Mouse (Mus musculus) small intestine, adult 2 months (tissue): Measurements from ENCODE around the gene Lrrfip1. TPM values are rescaled to one million over a fixed set of nuclear protein-coding genes. Genes with fewer than 3 reads are reported as not detected.

Experiments
- H3K27ac ChIP-seq: fragments of 200-500 bp; 2 replicates; pipeline ENCODE4 v1.5.1; 2012; ENCODE audit warnings: low read depth, low read length, control low read depth, inconsistent platforms; ENCODE audit not compliant: insufficient read depth
- H3K27me3 ChIP-seq: fragments of 200-500 bp; 2 replicates; pipeline ENCODE4 v1.6.1; 2012; ENCODE audit warnings: mild to moderate bottlenecking, moderate library complexity, low read length, inconsistent platforms; ENCODE audit not compliant: control insufficient read depth, insufficient read depth
- H3K36me3 ChIP-seq: fragments of 200-500 bp; 2 replicates; pipeline ENCODE4 v1.6.1; 2012; ENCODE audit warnings: mild to moderate bottlenecking, low read length, control low read depth, inconsistent platforms; ENCODE audit not compliant: control insufficient read depth, insufficient read depth
- H3K4me1 ChIP-seq: fragments of 200-500 bp; 2 replicates; pipeline ENCODE4 v1.6.1; 2012; ENCODE audit warnings: low read length, inconsistent platforms, mixed read lengths; ENCODE audit not compliant: control insufficient read depth, insufficient read depth, insufficient read length
- H3K4me3 ChIP-seq: fragments of 200-500 bp; 2 replicates; pipeline ENCODE4 v1.5.1; 2012; ENCODE audit warnings: low read depth, mild to moderate bottlenecking, control low read depth, inconsistent platforms, low read length, moderate library complexity
- CTCF ChIP-seq: fragments of 200-500 bp; IDR thresholded peaks from 2 replicates; pipeline ENCODE4 v1.5.1; 2012; ENCODE audit warnings: low read depth, mild to moderate bottlenecking, control low read depth, inconsistent platforms, low read length, moderate library complexity, mixed read lengths; ENCODE audit not compliant: insufficient replicate concordance, insufficient read length; ENCODE audit errors: extremely low read depth
- POLR2A ChIP-seq: fragments of 200-500 bp; IDR thresholded peaks from 2 replicates; pipeline ENCODE4 v1.6.1; 2012; ENCODE audit warnings: low read depth, mild to moderate bottlenecking, control low read depth, inconsistent platforms, low read length, moderate library complexity
- WGBS: fragments of 180-500 bp; shearing (Covaris S2); methylation state at CpG from one replicate; pipeline ENCODE4 v1.1.7; 2018; 5-methylcytosine and 5-hydroxymethylcytosine counted together
- polyA plus RNA-seq: library from polyadenylated mRNA; depleted of rRNA; stranded (reverse); fragments of >200 nt; gene quantifications from 2 replicates; pipeline ENCODE4 v1.2.3, GENCODE M21; 2012; rRNA removed

The Lrrfip1 gene
- polyA plus RNA-seq: 6.3 and 9.5 TPM in 2 replicates

DNA sequence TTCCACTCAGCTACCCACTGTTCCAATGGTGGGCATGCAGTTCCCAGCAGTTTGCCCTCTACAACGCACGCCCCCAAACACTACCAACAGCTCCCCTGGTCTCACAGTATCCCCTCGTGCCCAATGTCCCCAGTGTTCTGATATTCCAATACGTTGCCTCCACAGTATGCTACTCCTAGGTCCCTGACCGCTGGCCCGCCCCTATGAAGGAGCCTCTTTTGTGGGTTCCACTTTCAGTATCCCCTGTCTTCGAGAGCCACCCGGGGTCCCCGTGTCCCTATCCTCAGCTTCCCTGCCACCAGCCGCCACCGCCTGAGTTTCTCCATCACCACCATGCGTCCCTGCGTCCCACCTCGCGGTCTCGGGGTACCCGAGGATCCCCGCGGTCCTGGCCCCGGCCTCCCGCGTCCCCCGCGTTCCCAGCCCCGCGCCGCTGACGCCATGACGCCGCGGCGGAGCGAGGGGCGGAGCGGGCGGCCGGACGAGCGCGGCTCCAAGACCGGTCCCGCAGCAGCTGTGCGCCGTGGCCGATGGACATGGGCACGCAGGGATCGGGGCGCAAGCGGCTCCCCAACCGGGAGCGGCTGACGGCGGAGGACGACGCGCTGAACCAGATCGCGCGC, at the start of gene Lrrfip1:
Gene Lrrfip1 (plus strand): TSS at position 470 of the 623 bp plus-strand sequence.
- TF ChIP-seq CTCF (no peak), POLR2A (no peak)
- Histone ChIP-seq H3K4me3 (peak within 1 kb of the TSS; percentile 92), H3K27me3 (peaks cover 9% of the 10 kb centered on the region), H3K4me1 (peaks cover 8% of the 10 kb centered on the region; the same call in 1 of the 2 replicates), H3K36me3 (no peaks in the 10 kb centered on the region), H3K27ac (no peak within 1 kb of the TSS)
- 3% methylated on average over 59 of the region's 59 CpGs for WGBS

DNA sequence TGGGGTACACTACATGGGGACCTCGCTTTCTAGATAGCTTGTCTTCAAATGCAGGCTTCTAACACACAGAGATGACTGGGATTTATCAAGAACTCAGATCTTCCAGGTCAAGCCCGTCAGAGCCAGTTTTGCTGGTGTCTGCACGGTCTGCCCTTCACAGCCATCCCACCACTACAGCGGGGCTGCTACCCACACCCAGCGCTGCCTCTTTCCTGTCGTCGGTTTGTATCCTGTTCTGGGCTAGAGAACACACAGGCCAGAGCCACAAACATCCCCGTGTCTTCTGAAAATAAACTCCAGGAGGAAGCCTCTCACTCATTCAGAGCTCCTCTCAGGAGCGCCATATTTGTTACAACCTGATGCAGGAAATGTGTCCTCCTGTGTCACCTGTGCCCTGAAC, 49.2 kb upstream of the Lrrfip1 start:
- H3K27ac ChIP-seq: no peak overlapping the region
- no peak for TF ChIP-seq POLR2A
- no peak for TF ChIP-seq CTCF
- WGBS: 58% methylated on average over 9 of the region's 9 CpGs
- H3K4me1 ChIP-seq: no peaks in the 10 kb centered on the region
- H3K36me3 ChIP-seq: peaks cover 2% of the 10 kb centered on the region; the same call in 1 of the 2 replicates
- H3K4me3 ChIP-seq: no peak overlapping the region
- H3K27me3 ChIP-seq: no peaks in the 10 kb centered on the region

DNA sequence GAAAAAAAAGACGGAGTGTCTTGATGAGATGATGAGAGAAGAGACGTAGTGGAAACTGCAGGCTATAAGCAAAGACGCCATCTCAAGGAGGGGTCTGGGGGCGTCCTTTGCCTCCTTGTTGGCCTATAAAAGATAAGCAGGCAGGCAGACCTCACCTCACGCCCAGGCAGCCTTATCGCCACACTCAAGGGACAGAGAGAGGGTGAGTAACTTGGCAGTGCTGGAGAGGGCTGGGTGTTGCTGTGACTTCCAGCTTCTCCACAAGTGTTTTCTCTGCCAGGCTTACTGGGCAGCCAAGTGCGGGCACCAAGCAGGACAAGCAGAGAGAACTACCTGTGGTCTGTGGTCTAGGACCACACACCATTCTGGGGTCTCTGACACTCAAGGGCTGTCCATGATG, 46.9 kb upstream of the Lrrfip1 start:
- Histone ChIP-seq H3K4me1 (no peaks in the 10 kb centered on the region), H3K27me3 (no peaks in the 10 kb centered on the region), H3K36me3 (peaks cover 2% of the 10 kb centered on the region; the same call in 1 of the 2 replicates), H3K27ac (no peak overlapping the region), H3K4me3 (no peak overlapping the region)
- WGBS: 62% methylated on average over 7 of the region's 7 CpGs
- TF ChIP-seq POLR2A: no peak
- no peak for TF ChIP-seq CTCF

DNA sequence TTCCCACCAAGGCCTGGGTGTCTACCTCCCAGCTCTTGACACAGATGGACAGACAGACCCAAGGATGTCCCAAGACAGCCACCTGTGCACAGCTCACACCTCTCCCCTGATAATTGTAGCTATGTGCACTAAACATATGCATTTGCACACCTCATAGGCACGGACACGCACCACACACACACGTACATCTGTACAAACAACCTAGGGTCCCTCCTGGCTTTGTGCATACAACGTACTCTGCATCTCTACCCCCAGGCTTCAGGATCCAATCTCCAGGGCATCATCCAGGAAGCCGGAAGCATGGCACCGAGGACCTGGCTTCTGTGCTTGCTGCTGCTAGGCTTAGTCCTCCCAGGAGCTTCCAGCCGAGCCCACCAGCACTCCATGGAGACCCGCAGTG, 45.7 kb upstream of the Lrrfip1 start, which contains the start of gene Prlh:
Gene Prlh (plus strand): TSS at position 301 of the 400 bp plus-strand sequence.
- Histone ChIP-seq H3K4me1 (no peaks in the 10 kb centered on the region), H3K27me3 (no peaks in the 10 kb centered on the region), H3K36me3 (peaks cover 8% of the 10 kb centered on the region), H3K27ac (no peak within 1 kb of the TSS), H3K4me3 (no peak within 1 kb of the TSS)
- TF ChIP-seq POLR2A (no peak), CTCF (no peak)
- WGBS: 85% methylated on average over 8 of the region's 8 CpGs

DNA sequence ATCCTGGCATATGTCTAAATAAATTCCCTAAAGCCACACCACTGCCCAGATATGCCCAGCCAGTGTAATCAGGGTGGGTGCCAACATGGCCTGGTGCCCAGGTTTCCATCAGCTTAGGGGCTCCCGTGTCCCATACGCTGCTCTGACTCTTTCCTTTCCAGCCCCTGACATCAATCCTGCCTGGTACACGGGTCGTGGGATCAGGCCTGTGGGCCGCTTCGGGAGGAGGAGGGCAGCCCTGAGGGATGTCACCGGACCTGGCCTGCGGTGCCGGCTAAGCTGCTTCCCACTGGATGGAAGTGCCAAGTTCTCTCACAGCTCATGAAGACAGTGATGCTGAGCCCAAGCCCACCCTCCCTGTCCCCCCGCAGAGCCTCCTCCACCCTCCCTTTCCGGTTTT, 44.8 kb upstream of the Lrrfip1 start:
- no peak overlapping the region for H3K4me3 ChIP-seq
- no peaks in the 10 kb centered on the region for H3K4me1 ChIP-seq
- H3K36me3 ChIP-seq: peaks cover 11% of the 10 kb centered on the region
- no peak for TF ChIP-seq CTCF
- TF ChIP-seq POLR2A: no peak
- no peaks in the 10 kb centered on the region for H3K27me3 ChIP-seq
- WGBS: 67% methylated on average over 11 of the region's 11 CpGs
- no peak overlapping the region for H3K27ac ChIP-seq

DNA sequence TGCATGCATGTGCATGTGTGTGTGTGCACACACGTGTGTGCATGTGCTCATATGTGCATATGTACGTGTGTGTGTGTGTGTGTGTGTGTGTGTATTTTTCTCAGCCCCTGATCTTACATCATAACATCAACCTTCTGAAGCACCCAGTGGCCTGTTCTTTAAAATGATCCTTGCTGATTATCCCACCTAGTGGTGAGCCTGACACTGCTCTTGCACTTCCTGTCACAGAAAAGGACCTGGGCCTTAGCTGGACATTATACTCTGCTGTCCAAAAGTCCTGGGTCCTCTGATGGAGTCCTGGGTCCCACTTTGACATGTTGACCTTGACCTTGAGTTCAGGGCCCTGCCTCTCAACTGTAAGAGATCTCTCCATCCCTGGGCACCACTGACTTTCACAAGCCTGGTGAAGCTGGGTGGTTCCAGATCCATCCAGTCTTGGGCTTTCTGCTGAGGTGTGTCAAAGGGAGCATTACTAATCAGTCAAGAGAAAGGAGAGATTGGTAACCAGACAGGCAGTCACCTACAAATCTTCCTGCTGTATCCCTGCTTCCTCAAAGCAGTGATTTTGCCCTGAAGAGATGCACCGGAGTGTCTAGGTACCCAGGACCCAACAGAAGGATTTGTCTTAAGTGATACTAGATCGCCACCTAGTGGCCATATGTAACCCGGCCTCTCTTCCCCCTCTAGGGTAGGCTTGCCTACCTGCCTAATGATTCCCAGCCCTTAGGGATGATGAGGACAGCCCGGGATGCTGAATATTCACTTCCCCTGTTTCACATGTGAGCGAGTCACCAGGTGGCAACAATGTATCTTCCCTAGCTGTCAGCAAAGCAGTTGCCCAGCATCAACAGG, 42.1 kb upstream of the Lrrfip1 start:
- no peak overlapping the region for H3K27ac ChIP-seq
- WGBS: 33% methylated on average over 7 of the region's 7 CpGs
- no peaks in the 10 kb centered on the region for H3K4me1 ChIP-seq
- H3K4me3 ChIP-seq: no peak overlapping the region
- H3K27me3 ChIP-seq: no peaks in the 10 kb centered on the region
- no peak for TF ChIP-seq POLR2A
- peak; percentile 56; the same call in 1 of the 2 replicates for TF ChIP-seq CTCF
- H3K36me3 ChIP-seq: peaks cover 25% of the 10 kb centered on the region

DNA sequence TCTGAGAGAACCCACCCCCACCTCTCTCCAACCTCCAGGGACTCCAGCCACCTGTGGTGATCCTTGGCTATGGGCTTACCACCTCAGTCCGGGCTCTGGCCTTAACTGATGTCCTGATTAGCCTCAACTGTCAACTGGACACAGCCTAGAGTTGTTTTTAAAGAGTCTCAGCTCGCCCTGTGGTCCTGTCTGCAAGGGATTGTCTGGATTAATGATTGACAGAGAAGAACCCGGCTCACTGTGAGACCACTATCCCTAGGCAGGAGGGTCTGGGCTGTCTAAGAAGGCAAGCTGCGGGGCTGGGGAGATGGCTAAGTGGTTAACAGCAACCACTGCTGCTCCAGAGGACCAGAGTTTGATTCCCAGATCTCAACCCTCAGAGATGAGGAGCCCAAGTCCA, 36.0 kb upstream of the Lrrfip1 start:
- 46% methylated on average over 4 of the region's 4 CpGs for WGBS
- Histone ChIP-seq H3K36me3 (peaks cover 25% of the 10 kb centered on the region), H3K27ac (no peak overlapping the region), H3K4me3 (no peak overlapping the region), H3K27me3 (no peaks in the 10 kb centered on the region), H3K4me1 (peaks cover 15% of the 10 kb centered on the region; the same call in 1 of the 2 replicates)
- TF ChIP-seq POLR2A: no peak
- TF ChIP-seq CTCF: no peak
